Mouse (Mus musculus) neutrophil, adult 5-6 weeks (primary cell): Measurements from ENCODE around the gene Itpkc. TPM values are rescaled to one million over a fixed set of nuclear protein-coding genes. Genes with fewer than 3 reads are reported as not detected.
A peak's percentile ranks its signal among the peaks of the same experiment; 100 is the strongest.

Experiments used
- ATAC-seq: fragments of 151-379, 151-347 bp; 2 replicates; pipeline ENCODE4 v1.8.0; 2017; ENCODE audit warnings: mild to moderate bottlenecking, moderate TSS enrichment; ENCODE audit not compliant: insufficient number of reproducible peaks, poor library complexity, low FRiP score, severe bottlenecking; ENCODE audit errors: extremely low read depth
- total RNA-seq: library from RNA; stranded (forward); fragments of 200-1000 nt; gene quantifications from 2 replicates; pipeline ENCODE4 v1.2.3, GENCODE M21; 2017

The Itpkc gene
- total RNA-seq, result 12.0 and 13.1 TPM in 2 replicates

DNA sequence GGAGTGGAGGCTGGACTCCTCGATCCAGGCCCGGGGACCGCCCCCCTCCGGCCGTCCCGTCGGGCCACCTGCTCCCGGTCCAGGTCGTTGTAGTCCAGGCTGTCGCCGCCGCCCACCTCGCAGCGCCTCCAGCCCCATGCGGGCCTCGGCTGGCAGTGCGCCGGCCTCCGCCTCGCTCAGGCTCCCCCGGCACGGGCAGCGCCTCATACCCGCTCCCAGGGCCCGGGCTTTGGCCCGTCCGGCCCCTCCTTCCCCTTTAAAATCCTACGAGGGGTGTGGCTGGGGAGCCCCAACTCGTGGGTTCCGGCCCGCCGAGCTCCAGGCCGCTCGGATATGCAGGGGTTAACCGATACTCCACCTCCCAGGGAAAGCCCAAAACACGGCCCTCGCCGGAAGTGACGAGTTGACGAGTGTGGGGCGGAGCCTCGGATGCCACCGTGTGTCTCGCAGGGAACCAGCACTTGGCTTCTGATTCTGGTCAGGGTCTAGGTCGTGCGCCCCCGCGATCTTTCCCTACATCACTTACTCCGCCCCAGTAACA, at the start of gene Itpkc:
Gene Itpkc (minus strand): TSS at position 381 of the 541 bp plus-strand sequence.
- peak; percentile 84 for ATAC-seq

DNA sequence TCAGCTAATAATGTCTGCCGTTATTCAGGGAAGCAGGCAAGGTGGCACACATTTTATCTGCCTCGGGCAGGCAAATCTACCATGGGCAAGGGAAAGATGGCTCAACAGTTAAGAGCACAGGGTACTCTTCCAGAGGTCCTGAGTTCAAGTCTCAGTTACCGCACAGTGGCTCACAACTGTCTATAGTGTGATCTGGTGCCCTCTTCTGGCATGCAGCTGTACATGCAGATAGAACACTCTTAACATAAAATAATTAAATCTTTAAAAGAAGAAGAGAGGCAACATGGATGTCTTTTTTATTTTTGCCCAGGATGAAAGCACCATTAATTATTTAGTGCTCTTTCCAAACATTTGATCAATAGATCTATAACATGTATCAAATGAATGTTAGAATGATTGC, 48.7 kb upstream of the Itpkc start:
- no peak for ATAC-seq

DNA sequence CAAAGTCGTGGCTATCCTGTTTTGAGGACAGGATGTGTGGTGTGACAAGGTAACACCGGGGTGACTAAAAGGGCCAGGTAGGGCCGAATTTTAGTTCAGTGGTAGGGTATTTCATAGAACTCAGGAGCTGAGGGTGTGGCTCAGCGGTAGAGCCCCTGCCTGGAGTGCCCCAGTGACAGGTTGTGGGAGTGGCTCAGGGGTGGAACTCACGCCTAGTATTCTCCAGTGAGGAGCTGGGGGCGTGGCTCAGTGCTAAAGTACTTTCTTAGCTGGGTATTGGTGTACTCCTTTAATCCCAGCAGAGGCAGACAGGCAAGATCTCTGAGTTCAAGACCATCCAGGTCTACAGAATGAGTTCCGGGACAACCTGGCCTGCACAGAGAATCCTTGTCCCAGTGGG, 47.6 kb upstream of the Itpkc start:
- no peak for ATAC-seq

DNA sequence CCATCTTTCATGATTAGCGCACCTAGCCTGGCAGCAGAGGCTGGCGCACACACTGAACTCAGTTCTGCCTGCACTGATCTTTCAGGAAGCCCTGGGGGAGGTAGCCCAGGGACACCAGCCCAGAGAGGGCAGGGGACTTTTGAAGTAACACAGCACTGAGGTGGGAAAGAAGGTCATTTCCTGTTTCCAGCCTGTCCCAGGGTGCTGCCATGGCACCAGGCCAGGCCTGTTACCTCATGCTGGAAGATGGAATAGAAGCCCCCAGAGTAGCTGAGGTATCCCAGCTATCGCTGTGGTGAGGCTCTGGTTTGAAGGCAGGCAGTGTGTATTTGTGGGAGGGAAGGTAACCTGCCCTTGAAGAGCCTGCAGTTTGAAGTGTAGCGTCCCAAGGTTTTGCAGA, 46.5 kb upstream of the Itpkc start:
- ATAC-seq, result no peak

DNA sequence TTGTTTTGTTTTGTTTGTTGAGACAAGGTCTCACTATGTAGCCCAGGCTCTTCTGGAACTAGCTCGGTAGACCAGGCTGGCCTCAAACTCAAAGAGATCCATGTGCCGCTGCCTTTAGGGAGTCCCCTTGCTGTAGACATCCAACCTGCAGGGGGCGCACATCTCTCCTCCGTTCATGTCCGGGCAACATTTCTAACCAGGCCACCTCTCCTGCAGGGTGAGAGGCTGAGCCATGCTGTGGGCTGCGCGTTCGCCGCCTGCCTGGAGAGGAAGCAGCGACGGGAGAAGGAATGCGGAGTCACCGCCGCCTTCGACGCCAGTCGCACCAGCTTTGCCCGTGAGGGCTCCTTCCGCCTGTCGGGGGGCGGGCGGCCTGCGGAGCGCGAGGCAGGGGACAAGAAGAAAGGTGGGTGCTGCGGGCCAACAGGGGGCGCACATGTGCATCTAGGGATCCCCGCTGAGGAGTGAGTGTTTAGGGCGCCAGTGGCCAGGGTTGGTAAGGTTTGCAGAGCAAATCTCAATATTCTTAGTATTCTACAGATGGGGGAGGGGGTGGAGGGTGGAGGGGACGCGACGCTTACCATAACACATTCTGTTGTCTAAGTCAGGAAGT, 45.4 kb upstream of the Itpkc start:
- no peak for ATAC-seq

- no peak for ATAC-seq
These were observed 43.0 kb upstream of the Itpkc start for GRCm38 (mm10) chr7:27271423-27271822.

DNA sequence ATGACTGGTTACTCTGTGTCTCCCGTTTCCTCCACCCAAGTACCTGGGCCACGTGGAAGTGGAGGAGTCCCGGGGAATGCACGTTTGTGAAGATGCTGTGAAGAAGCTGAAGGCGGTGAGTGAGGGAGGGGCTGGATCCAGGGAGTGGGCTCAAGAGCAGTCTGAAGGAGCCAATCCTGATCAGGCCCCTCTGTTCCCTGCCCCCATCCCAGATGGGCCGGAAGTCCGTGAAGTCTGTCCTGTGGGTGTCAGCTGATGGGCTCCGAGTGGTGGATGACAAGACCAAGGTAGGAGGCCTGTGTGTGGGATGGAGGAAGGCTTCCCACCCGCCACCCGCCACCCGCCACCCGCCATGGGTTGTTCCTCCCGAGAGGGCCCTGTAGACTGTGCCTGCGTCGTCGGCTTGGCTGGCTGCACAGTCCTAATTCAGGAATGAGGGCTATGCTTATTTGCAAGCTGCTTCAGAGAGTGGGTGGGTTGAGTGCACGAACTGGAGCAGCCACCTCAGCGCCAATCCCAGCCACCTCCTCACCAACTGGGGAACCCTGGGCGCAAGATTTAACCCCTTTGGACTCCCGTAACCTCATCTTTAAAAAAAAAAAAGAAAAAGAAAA, 38.2 kb upstream of the Itpkc start:
- ATAC-seq, result no peak

DNA sequence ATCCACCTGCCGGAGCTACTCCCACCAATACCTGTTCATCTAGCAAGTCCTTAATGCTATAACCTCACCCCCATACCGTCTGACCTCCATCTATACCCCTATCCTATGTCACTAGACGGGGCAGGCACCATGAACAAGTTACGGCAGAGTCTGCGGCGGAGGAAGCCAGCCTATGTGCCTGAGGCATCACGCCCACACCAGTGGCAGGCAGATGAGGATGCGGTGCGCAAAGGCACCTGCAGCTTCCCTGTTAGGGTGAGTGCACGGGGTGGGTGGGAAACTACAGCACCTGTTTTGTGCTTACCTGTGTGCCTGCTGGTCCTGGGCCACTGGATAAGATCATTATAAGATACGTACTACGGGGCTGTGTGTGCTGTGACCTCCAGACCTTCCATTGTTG, 36.3 kb upstream of the Itpkc start:
- ATAC-seq, result no peak

DNA sequence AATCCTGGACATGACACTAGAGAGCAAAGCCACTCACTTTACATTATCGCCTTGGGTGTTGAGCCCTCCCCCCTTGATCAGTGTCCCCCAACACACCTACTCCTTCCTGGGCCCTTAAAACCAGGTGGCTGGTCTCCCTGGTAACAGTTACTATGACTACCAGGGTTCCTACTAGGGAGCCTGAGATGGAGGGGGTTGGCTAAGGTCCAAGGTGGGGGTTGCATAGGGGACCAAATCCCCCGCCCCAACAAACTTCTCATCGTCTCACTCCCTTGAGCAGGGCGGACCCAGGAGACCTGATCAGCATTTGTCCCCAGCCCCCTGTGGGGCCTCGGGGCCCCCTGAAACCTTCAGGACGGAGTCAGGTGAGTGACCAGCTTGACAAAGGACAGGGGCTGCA, 33.4 kb upstream of the Itpkc start:
- no peak for ATAC-seq

DNA sequence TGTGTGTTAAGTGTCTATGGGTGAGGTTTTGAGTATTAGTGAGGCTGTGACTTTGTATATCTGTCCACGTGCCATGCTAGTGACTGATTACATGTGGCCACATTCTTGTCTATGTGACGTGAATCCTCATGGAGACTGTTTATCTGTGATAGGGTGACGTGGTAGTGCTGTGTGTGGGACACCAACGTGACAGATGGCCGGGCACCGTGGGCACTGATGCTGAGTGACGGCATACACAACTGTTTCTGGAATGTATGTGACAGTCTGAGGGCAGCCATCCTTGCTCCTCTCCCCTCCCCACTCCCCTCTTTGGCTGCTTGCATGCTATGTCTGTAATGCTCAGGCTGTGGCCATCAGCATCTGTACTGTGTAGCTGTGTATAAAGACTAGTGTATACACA, 32.4 kb upstream of the Itpkc start:
- ATAC-seq, result no peak

DNA sequence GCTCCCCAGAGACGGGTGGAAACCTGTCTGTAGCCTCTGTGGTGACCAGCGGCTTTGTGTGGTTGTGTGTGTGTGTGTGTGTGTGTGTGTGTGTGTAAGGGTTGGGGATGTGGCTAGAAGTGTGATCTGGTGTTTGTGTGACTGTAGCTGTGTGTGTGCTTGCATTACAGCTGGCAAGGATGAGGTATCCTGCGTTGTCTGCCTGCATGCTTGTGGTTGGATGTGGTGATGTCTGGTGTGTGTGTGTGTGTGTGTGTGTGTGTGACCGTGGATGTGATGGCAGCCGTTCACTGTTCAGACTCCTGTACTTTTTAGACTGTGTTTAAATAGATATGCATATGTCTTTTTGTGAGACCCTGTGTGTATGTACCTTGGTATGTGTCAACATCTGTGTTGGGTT, 31.3 kb upstream of the Itpkc start:
- no peak for ATAC-seq

GRCm38 (mm10) chr7:27259271-27259721, 30.8 kb upstream of the Itpkc start:
- ATAC-seq, result no peak

- ATAC-seq, result peak; percentile 79
These were observed 29.9 kb upstream of the Itpkc start, which contains the start of gene Numbl for GRCm38 (mm10) chr7:27258205-27258899. Gene Numbl, plus strand, starts transcription at chr7:27258433.

- no peak for ATAC-seq
These were observed 29.4 kb upstream of the Itpkc start for GRCm38 (mm10) chr7:27257852-27258204.

GRCm38 (mm10) chr7:27257046-27257851, 28.8 kb upstream of the Itpkc start:
- no peak for ATAC-seq

- ATAC-seq, result no peak
These were observed 27.3 kb upstream of the Itpkc start for GRCm38 (mm10) chr7:27255721-27256120.

GRCm38 (mm10) chr7:27251946-27252345, 23.5 kb upstream of the Itpkc start:
- ATAC-seq, result no peak

DNA sequence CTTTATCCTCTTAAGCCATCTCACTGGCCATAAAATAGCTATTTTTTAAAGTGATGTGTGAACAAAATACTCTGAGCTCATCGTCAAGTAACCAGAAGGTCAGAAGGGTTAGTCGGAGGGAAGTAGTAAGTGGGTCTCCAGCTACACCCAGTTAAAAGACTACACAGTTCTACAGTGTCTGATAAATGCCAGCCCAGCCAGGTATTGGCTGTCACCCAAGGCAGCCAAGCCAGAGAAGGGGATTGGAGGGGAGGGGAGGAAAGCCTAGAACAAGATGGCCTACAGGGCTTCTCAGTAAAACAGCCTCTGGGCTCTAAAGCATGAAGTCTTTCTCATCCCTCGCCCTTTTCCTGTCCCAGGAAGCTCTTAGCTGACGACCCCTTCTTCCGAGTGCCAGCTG, 21.5 kb upstream of the Itpkc start:
- no peak for ATAC-seq

GRCm38 (mm10) chr7:27249146-27249545, 20.7 kb upstream of the Itpkc start:
- ATAC-seq, result no peak
